Mouse (Mus musculus): Measurements from ENCODE around the gene Tcp11l2.

The Tcp11l2 gene

DNA sequence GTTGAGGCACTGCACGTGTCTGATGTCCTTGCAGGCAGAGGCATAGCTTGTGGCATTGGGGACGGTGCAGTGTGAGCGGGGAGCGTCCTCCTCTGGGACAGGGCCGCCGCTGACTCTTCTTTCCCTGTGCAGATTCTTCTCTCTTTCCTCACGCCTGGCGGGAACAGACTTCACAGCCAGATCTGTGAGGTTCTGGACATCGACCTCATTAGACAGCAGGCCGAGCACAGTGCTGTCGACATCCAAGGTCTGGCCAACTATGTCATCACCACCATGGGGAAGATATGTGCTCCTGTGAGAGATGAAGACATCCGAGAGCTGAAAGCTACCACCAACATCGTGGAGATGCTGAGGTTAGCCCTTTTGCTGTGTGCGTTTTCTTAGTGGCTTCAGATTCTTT lies 14.5 kb downstream of the Tcp11l2 start:
- in situ Hi-C loops (cut with MboI; ENCODE audit: low pct_unique_long_range_greater_than_20kb in 1 of 2, low sequenced_read_pairs in 2 of 2, unreplicated experiment in 1 of 2): no loop called here

GRCm38 (mm10) chr10:84591640-84592148 lies 15.3 kb downstream of the Tcp11l2 start:
- in situ Hi-C loops (cut with MboI; ENCODE audit: low pct_unique_long_range_greater_than_20kb in 1 of 2, low sequenced_read_pairs in 2 of 2, unreplicated experiment in 1 of 2): no loop called here

DNA sequence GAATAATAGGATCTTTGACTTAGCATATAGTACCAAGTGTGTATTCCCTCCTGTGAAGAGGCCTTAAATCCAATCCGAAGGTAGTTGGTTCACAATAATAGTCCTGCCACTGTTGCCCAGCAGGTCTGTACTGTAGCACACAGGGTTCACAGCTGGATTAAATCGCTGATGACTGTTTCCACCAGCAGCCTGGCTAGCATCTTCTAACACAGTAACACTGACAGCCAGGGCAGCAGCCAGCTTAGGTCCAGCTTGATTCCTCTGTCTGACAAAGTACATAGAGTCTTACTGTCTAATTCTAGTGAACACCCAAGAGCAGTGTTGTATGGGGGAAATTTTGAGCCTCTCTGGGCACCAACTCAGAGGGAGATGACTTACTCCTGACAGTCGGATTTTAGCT lies 16.3 kb downstream of the Tcp11l2 start:
- in situ Hi-C loops (cut with MboI; ENCODE audit: low pct_unique_long_range_greater_than_20kb in 1 of 2, low sequenced_read_pairs in 2 of 2, unreplicated experiment in 1 of 2): no loop called here

DNA sequence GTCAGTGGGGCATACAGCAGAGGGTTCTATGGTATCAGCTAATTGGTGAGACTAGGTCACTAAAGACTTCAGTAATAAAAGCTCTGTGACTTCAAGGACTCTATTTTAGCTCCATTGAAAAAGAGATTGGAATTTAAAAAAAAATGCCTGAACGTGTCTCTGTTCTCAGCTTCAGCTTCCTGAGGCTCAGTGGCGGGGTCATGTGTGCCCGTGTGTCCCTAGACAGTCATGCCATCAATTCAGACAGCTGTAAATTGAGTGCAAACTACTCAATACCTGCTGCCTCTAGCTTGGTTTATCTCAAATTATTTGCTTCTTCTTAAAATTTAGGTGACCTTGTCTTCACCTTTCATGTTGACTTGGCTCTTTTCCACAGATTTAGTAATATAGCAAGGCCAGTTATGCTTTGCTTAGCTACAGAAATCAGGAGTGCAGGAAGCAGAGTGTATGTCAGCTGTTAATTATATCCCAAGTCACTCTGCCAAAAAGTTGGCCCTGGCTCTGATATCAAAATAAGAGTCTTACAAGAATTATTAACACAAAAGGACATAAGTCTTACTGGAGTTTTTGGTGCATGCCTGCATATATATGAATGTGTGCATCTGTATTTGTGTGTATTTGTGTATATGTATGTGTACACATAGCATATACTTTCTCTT lies 20.8 kb downstream of the Tcp11l2 start:
- in situ Hi-C loops (cut with MboI; ENCODE audit: low pct_unique_long_range_greater_than_20kb in 1 of 2, low sequenced_read_pairs in 2 of 2, unreplicated experiment in 1 of 2): no loop called here

GRCm38 (mm10) chr10:84598172-84598571 lies 21.7 kb downstream of the Tcp11l2 start:
- in situ Hi-C loops (cut with MboI; ENCODE audit: low pct_unique_long_range_greater_than_20kb in 1 of 2, low sequenced_read_pairs in 2 of 2, unreplicated experiment in 1 of 2): no loop called here

DNA sequence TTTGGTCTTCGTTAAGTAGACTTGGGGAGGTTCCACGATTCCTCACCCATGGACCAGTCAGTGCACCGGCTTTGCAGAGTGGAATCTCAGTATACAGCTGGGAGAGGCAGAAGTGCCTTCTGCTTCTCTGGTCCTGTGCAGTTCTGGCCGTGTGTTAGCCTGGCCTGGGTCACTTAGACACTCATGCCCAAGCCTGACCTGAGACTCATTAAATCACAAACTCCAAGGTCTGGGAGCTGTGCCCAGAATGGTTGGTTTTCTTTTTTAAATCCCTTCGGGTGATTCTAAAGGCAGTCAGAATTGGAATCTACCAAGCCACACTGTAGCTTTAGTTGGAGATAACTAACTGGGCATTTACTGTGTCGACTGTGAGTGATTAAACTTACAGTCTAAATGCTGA lies 23.7 kb downstream of the Tcp11l2 start:
- in situ Hi-C loops (cut with MboI; ENCODE audit: low pct_unique_long_range_greater_than_20kb in 1 of 2, low sequenced_read_pairs in 2 of 2, unreplicated experiment in 1 of 2): no loop called here

- in situ Hi-C loops (cut with MboI; ENCODE audit: low pct_unique_long_range_greater_than_20kb in 1 of 2, low sequenced_read_pairs in 2 of 2, unreplicated experiment in 1 of 2): no loop called here
Measured at GRCm38 (mm10) chr10:84604335-84604734, 27.9 kb downstream of the Tcp11l2 start.

- in situ Hi-C loops (cut with MboI; ENCODE audit: low pct_unique_long_range_greater_than_20kb in 1 of 2, low sequenced_read_pairs in 2 of 2, unreplicated experiment in 1 of 2): no loop called here
Measured at GRCm38 (mm10) chr10:84608361-84608760, 31.9 kb downstream of the Tcp11l2 start.

- in situ Hi-C loops (cut with MboI; ENCODE audit: low pct_unique_long_range_greater_than_20kb in 1 of 2, low sequenced_read_pairs in 2 of 2, unreplicated experiment in 1 of 2): no loop called here
Measured at GRCm38 (mm10) chr10:84610324-84610723, 33.9 kb downstream of the Tcp11l2 start.

DNA sequence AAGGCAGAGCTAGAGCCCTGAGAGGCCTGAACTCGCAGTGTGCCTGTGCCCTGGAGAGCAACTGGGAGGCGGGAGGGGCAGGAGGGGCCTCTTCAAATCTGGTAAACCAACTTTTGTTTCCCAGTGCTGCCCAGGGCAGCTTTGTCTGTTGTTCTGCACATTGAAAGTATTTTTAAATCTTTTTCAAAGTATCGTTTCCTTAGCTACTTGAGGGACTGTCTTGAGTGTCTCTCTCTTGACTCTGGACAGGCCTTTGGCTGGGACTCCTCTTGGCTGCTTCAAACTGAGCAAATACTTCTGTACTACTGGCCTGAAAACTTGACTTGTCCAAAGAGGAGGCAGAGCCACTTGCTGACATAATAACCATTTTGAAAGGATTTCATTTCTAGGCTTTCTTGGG lies 34.4 kb downstream of the Tcp11l2 start:
- in situ Hi-C loops (cut with MboI; ENCODE audit: low pct_unique_long_range_greater_than_20kb in 1 of 2, low sequenced_read_pairs in 2 of 2, unreplicated experiment in 1 of 2): no loop called here

DNA sequence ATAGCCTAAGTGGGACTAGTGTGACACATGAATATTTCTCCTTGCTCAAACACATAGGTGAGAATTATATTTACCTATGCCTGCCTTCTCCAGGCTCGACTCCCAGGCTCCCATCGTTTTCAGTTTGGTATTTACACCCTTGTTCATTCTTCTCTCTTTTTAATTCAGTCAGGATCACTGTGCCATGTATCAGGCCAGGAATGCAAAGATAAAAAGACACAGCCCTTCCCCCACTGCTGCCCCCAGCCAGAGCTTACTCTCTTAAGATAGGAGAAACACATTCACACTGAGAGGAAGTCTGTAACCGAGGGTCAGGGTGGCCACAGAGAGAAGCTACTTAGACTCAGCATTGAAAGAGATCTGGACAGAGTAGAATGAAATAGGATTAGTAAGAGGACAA lies 35.2 kb downstream of the Tcp11l2 start:
- in situ Hi-C loops (cut with MboI; ENCODE audit: low pct_unique_long_range_greater_than_20kb in 1 of 2, low sequenced_read_pairs in 2 of 2, unreplicated experiment in 1 of 2): no loop called here

DNA sequence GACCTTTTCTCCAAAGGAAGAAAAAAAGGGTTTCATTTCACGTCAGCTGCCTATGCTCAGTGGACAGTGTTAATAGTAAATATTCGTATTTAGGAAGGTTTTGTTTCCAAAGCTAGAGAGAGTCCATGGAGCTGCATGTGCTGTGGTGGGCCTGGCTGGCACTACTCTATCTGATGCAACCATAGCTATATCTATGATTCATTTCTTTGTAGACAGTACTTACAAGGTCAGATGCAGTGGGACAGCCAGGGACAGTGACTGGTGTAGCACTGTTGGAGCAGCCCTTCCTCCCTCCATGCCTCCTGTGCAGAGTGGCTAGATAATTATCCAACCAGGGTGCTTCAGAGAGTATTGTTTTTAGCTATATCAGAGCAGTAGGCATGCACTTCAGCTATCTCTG lies 35.9 kb downstream of the Tcp11l2 start:
- in situ Hi-C loops (cut with MboI; ENCODE audit: low pct_unique_long_range_greater_than_20kb in 1 of 2, low sequenced_read_pairs in 2 of 2, unreplicated experiment in 1 of 2): no loop called here

- in situ Hi-C loops (cut with MboI; ENCODE audit: low pct_unique_long_range_greater_than_20kb in 1 of 2, low sequenced_read_pairs in 2 of 2, unreplicated experiment in 1 of 2): no loop called here
Measured at GRCm38 (mm10) chr10:84613366-84613765, 36.9 kb downstream of the Tcp11l2 start.

DNA sequence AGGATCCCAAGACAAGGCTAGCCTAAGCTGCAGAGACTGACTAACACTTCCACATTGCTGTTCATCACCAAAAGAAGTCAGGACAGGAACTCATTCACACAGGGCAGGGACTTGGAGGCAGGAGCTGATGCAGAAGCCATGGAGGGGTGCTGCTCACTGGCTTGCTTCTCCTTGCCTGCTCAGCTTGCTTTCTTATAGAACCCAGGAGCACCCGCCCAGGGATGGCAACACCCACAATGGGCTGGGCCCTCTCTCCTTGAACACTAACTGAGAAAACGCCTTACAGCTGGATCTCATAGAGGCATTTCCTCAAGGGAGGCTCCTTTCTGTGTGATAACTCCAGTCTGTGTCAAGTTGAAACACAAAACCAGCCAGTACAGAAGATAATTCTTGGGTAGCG lies 38.6 kb downstream of the Tcp11l2 start:
- in situ Hi-C loops (cut with MboI; ENCODE audit: low pct_unique_long_range_greater_than_20kb in 1 of 2, low sequenced_read_pairs in 2 of 2, unreplicated experiment in 1 of 2): no loop called here

DNA sequence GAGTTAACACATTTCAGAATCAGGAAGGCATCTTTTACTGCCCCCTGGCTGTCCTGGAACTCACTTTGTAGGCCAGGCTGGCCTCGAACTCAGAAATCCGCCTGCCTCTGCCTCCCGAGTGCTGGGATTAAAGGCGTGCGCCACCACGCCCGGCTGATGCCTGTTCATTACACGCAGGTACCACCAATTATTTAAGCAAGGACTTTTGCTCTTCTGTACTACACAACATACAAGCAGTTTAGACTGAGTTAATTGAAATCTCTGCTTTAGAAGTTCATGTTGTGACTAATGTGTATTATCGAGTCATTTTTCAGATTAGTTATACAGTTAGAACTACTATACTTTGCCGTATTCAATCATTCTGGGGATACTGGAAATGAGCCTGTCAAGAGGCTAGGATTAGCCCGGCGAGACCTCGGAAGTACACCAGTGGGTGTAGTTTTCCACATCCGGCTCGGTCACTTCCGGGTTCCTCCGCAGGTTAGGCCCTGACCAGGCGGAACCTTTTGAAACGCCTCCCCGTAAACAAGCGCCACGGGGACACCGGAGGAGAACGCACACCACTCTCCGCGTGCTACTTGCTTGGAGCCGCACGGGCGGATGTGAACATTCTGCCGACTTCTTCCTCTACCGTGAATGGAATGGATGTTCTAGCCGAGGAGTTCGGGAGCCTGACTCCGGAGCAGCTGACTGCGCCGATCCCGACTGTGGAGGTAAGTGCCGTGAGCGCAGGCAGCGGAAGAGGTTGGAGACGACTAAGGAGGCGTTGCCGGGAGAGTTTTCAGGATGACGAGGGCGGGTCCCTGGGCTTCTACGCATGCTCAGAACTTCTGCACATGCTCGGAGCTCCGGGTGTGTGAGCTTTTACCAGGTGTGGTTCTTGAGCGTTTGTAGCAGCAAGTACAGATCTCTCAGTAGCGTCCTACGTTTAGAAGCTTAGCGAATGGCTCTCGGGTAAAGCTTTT lies 45.7 kb downstream of the Tcp11l2 start, which contains the start of gene Polr3b:
TSS of gene Polr3b (plus strand) at position 467 of the 965 bp plus-strand sequence.
- in situ Hi-C loops (cut with MboI; ENCODE audit: low pct_unique_long_range_greater_than_20kb in 1 of 2, low sequenced_read_pairs in 2 of 2, unreplicated experiment in 1 of 2): no loop called here

GRCm38 (mm10) chr10:84631182-84631581 lies 54.8 kb downstream of the Tcp11l2 start:
- in situ Hi-C loops (cut with MboI; ENCODE audit: low pct_unique_long_range_greater_than_20kb in 1 of 2, low sequenced_read_pairs in 2 of 2, unreplicated experiment in 1 of 2): no loop called here

DNA sequence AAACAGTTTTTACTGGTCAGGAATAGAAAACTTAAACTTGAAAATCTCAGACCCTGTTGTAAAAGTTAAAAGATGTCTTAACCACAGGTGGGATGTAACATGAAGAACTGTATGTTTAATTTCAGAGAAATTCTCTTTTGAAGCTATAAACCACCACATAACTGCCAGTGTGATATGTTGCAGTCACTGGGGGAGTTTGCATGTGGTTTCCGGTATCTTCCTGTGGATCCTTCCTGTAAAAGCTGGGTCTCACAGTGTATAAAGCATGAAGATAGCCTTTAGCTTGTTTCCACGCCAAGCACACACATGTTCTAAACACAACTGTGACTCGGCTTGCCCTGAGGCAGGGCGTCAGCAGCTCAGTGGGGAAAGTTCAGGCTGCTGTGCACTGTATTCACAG lies 55.6 kb downstream of the Tcp11l2 start:
- in situ Hi-C loops (cut with MboI; ENCODE audit: low pct_unique_long_range_greater_than_20kb in 1 of 2, low sequenced_read_pairs in 2 of 2, unreplicated experiment in 1 of 2): no loop called here

- in situ Hi-C loops (cut with MboI; ENCODE audit: low pct_unique_long_range_greater_than_20kb in 1 of 2, low sequenced_read_pairs in 2 of 2, unreplicated experiment in 1 of 2): no loop called here
Measured at GRCm38 (mm10) chr10:84636656-84637055, 60.2 kb downstream of the Tcp11l2 start.

DNA sequence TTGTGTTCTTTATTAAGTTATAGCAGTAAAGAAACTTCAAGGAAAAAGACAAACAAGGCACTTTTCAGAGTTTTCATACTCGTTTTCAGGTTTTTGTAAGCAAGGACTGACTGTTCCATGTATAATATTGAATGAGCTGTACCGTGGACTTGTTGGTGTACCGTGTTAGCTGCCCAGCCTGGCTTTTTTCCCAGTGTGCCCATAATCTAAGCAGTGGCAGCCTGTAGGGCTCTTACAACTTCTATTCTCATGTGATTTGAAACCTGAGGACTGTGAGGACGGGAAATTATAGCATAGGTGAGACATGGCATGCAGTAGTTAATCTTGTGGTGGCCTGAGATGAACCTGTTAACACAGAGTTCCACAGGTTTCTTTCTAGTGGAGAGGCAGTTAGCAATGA lies 62.0 kb downstream of the Tcp11l2 start:
- in situ Hi-C loops (cut with MboI; ENCODE audit: low pct_unique_long_range_greater_than_20kb in 1 of 2, low sequenced_read_pairs in 2 of 2, unreplicated experiment in 1 of 2): no loop called here
